Mouse (Mus musculus): Measurements from ENCODE around the gene Mdm4. TPM values are rescaled to one million over a fixed set of nuclear protein-coding genes. Genes with fewer than 3 reads are reported as not detected.

The Mdm4 gene
- polyA plus RNA-seq, 1 experiment from 2014 or later: 53.5 TPM

DNA sequence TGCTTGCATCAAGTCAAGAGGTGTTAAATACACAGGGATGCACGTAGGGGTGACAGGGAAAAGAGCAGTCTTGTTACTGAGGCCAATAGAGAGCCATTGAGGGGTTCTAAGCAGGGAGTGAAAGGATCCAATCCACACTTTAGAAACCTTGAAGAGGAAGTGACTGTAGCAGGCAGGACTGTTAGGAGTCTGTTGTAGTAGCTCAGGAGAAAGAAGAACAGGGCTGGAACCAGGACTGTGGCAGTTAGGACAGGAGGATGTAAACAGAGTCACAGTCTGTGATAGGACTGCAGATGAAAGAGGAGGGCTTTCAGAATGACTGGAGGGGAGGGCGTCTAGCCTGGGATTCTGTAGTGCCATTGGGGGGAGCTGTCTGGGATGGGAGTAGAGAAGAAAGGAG lies 29.2 kb upstream of the Mdm4 start:
- Histone ChIP-seq H3K27me3 (ENCODE audit: control insufficient read depth, insufficient read depth, low read length) (no peaks in the 10 kb centered on the region), H3K9ac (replicated peaks; ENCODE audit: low read length) (no peak overlapping the region), H3K4me2 (ENCODE audit: low read length) (no peak overlapping the region), H3K4me1 (ENCODE audit: control insufficient read depth, insufficient read depth, low read length) (no peaks in the 10 kb centered on the region; the same call in 1 of the 2 replicates), H3K27ac (replicated peaks; ENCODE audit: low read depth, low read length) (no peak overlapping the region), H3K36me3 (ENCODE audit: control insufficient read depth, insufficient read depth, low read length) (peaks cover 11% of the 10 kb centered on the region; the same call in 1 of the 2 replicates), H3K4me3 (replicated peaks; ENCODE audit: low read depth, low read length) (no peak overlapping the region), H3K9me3 (ENCODE audit: control insufficient read depth, low read length) (no peaks in the 10 kb centered on the region)
- ATAC-seq (ENCODE audit: low FRiP score, low TSS enrichment) (no peak), DNase-seq (no peak)
- 44% methylated on average over 2 of the region's 2 CpGs for WGBS

DNA sequence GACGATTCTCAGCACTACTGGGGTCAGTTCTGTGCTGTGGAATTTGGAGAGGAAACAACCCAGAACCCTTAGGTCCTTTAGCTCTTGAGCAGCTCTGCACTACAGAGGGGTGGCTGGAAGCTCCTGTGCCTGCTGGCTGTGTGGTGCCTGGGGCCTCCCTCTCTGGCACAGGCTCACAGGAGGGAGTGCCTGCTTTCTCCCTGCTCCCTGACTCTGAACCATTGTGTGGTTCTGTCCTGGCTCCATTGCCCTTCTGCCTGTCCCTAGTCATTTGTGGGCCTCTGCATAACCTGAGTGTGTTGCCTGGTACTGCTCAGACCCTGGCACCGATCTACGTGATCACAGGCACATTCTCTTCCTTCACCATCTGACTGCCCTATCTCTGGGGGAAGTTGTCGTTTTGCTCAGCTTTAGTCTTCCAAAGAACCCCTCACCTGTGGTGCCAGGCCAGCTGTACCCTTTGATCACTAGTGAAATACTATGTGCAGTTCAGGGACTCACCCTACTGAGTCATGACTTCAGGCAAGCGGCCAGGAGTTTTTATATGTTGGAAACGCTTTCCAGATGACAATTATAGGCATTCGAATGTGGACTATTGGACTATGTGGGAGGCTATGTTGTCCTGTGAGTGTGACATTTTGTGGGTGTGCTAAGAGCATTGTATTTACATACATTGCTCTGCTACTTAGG lies 27.1 kb upstream of the Mdm4 start:
- H3K27me3 ChIP-seq (ENCODE audit: control insufficient read depth, insufficient read depth, low read length): no peaks in the 10 kb centered on the region
- H3K4me1 ChIP-seq (ENCODE audit: control insufficient read depth, insufficient read depth, low read length): peaks cover 2% of the 10 kb centered on the region; the same call in 1 of the 2 replicates
- H3K27ac ChIP-seq (replicated peaks; ENCODE audit: low read depth, low read length): no peak overlapping the region
- H3K4me2 ChIP-seq (ENCODE audit: low read length): no peak overlapping the region
- 80% methylated on average over 7 of the region's 7 CpGs for WGBS
- H3K9ac ChIP-seq (replicated peaks; ENCODE audit: low read length): peak overlapping the region; percentile 34; the same call in 1 of the 2 replicates
- ATAC-seq (ENCODE audit: low FRiP score, low TSS enrichment): no peak
- H3K36me3 ChIP-seq (ENCODE audit: control insufficient read depth, insufficient read depth, low read length): 0 out of 2 replicates have a peak, but pooled peaks cover 4% of the 10 kb centered on the region
- H3K9me3 ChIP-seq (ENCODE audit: control insufficient read depth, low read length): no peaks in the 10 kb centered on the region
- no peak for DNase-seq
- H3K4me3 ChIP-seq (replicated peaks; ENCODE audit: low read depth, low read length): no peak overlapping the region

DNA sequence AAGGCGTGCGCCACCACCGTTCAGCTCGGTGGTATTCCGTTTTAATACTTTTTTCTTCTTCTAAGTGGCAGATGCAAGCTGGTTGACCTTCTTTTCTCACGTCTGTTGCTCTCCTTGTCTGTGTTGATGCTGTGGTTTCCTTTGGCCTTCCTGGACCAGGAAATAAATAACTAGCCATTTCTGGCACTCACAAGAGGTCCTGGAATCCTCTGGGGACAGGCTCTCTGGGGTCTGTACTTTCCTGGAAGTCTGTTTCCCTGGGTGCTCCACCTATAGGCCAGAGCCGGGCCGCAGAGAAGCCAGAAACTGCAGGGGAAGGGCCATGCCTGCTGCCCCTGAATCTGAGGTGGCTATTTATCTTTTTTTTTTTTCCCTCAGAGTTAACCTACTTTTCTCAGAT lies 24.0 kb upstream of the Mdm4 start:
- H3K27me3 ChIP-seq (ENCODE audit: control insufficient read depth, insufficient read depth, low read length): no peaks in the 10 kb centered on the region
- no peaks in the 10 kb centered on the region for H3K9me3 ChIP-seq (ENCODE audit: control insufficient read depth, low read length)
- ATAC-seq (ENCODE audit: low FRiP score, low TSS enrichment) (no peak), DNase-seq (no peak)
- H3K27ac ChIP-seq (replicated peaks; ENCODE audit: low read depth, low read length): no peak overlapping the region
- 78% methylated on average over 8 of the region's 8 CpGs for WGBS
- no peak overlapping the region for H3K4me3 ChIP-seq (replicated peaks; ENCODE audit: low read depth, low read length)
- H3K4me2 ChIP-seq (ENCODE audit: low read length): no peak overlapping the region
- peaks cover 14% of the 10 kb centered on the region for H3K4me1 ChIP-seq (ENCODE audit: control insufficient read depth, insufficient read depth, low read length)
- H3K36me3 ChIP-seq (ENCODE audit: control insufficient read depth, insufficient read depth, low read length): no peaks in the 10 kb centered on the region
- H3K9ac ChIP-seq (replicated peaks; ENCODE audit: low read length): no peak overlapping the region

DNA sequence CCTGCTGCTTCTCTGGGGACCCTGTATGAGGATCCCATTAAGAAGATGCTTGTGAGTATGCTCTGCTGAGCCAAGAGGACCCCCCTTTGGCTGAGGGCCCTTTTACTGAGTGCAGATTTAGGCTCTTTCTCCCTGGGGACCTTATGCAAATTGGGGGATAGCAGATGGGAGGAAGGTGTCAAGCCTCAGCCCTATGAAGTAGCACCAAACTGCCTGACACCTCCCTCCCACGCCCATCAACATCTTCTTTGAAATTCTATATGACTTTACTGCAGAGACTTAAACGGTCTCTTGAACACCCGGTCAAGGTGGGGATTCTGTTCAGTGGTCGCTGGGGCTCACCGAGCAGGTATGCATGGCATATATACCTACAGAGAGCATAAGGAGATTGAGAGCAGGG lies 22.7 kb upstream of the Mdm4 start:
- H3K9ac ChIP-seq (replicated peaks; ENCODE audit: low read length): no peak overlapping the region
- H3K9me3 ChIP-seq (ENCODE audit: control insufficient read depth, low read length): no peaks in the 10 kb centered on the region
- H3K27me3 ChIP-seq (ENCODE audit: control insufficient read depth, insufficient read depth, low read length): no peaks in the 10 kb centered on the region
- H3K36me3 ChIP-seq (ENCODE audit: control insufficient read depth, insufficient read depth, low read length): no peaks in the 10 kb centered on the region
- ATAC-seq (ENCODE audit: low FRiP score, low TSS enrichment) (no peak), DNase-seq (no peak)
- no peak overlapping the region for H3K4me3 ChIP-seq (replicated peaks; ENCODE audit: low read depth, low read length)
- no peak overlapping the region for H3K4me2 ChIP-seq (ENCODE audit: low read length)
- WGBS: 73% methylated on average over 5 of the region's 5 CpGs
- H3K27ac ChIP-seq (replicated peaks; ENCODE audit: low read depth, low read length): no peak overlapping the region
- H3K4me1 ChIP-seq (ENCODE audit: control insufficient read depth, insufficient read depth, low read length): peaks cover 27% of the 10 kb centered on the region

DNA sequence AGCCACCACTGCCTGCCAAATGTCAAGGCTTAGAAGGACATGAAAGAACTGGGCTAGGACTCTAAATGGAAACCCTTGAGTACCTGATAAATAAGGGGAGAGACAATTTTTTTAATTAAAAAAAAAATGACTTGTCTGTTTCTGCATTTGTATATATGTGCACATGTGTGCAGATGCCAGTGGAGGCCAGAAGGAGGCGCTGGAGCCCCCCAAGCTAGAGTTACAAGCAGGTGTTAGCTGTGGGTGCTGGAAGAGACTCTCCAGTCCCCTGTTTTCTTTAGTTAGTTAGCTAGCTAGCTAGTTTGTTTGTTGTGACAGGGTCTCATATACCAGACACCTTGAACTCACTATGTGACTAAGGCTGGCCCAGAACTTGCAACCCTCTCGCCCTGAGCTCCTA lies 21.5 kb upstream of the Mdm4 start:
- no peaks in the 10 kb centered on the region for H3K9me3 ChIP-seq (ENCODE audit: control insufficient read depth, low read length)
- H3K36me3 ChIP-seq (ENCODE audit: control insufficient read depth, insufficient read depth, low read length): no peaks in the 10 kb centered on the region
- 92% methylated on average over 2 of the region's 2 CpGs for WGBS
- H3K27me3 ChIP-seq (ENCODE audit: control insufficient read depth, insufficient read depth, low read length): no peaks in the 10 kb centered on the region
- H3K4me1 ChIP-seq (ENCODE audit: control insufficient read depth, insufficient read depth, low read length): peaks cover 39% of the 10 kb centered on the region
- H3K9ac ChIP-seq (replicated peaks; ENCODE audit: low read length): no peak overlapping the region
- ATAC-seq (ENCODE audit: low FRiP score, low TSS enrichment) (no peak), DNase-seq (no peak)
- H3K4me3 ChIP-seq (replicated peaks; ENCODE audit: low read depth, low read length): no peak overlapping the region
- no peak overlapping the region for H3K4me2 ChIP-seq (ENCODE audit: low read length)
- no peak overlapping the region for H3K27ac ChIP-seq (replicated peaks; ENCODE audit: low read depth, low read length)

DNA sequence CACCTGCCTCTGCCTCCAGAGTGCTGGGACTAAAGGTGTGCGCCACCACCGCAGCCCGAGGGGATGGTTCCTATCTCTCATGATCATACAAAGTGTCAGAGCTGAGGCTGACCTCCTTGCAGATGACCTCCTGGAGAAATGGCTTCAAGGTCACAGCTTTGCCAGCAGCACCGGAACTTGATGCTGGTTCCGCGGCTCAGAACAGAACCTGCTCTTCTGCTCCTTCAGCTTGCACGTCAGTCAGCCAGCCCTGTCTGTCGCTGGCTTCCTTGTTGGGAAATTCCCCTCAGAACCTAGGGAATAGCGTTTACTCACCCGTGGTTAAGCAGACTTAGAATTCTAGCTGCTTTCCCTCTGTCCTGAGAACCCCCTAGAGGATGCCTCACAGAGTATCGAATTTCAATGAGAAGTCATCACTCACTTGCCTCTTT lies 19.7 kb upstream of the Mdm4 start:
- H3K9ac ChIP-seq (replicated peaks; ENCODE audit: low read length): no peak overlapping the region
- 0 out of 2 replicates have a peak overlapping the region, but pooled peaks have one; percentile 17 for H3K4me2 ChIP-seq (ENCODE audit: low read length)
- 27% methylated on average over 11 of the region's 11 CpGs for WGBS
- H3K9me3 ChIP-seq (ENCODE audit: control insufficient read depth, low read length): no peaks in the 10 kb centered on the region
- peaks cover 43% of the 10 kb centered on the region for H3K4me1 ChIP-seq (ENCODE audit: control insufficient read depth, insufficient read depth, low read length)
- H3K27me3 ChIP-seq (ENCODE audit: control insufficient read depth, insufficient read depth, low read length): no peaks in the 10 kb centered on the region
- ATAC-seq (ENCODE audit: low FRiP score, low TSS enrichment) (no peak), DNase-seq (no peak)
- no peaks in the 10 kb centered on the region for H3K36me3 ChIP-seq (ENCODE audit: control insufficient read depth, insufficient read depth, low read length)
- no peak overlapping the region for H3K4me3 ChIP-seq (replicated peaks; ENCODE audit: low read depth, low read length)
- no peak overlapping the region for H3K27ac ChIP-seq (replicated peaks; ENCODE audit: low read depth, low read length)

DNA sequence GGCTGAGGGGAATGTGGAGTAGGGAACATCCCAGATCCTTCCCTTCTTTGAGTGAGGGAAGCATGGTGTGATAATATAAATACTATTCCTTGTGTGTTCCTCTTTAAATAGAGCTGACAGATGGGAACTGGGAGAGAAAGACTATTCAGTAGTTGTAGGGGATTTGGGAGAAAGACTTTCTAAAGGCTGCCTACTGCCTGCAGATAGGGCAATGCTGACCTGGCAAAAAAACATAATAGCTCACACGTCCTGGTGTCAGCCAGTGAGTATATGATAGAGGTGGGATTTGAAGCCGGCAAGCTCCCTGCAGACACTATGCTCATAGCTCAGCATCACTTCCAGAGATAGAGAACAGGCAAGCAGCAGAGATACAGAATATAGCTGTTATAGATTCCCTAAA lies 18.3 kb upstream of the Mdm4 start:
- peaks cover 46% of the 10 kb centered on the region for H3K4me1 ChIP-seq (ENCODE audit: control insufficient read depth, insufficient read depth, low read length)
- H3K4me3 ChIP-seq (replicated peaks; ENCODE audit: low read depth, low read length): 0 out of 2 replicates have a peak overlapping the region, but pooled peaks have one; percentile 5
- no peaks in the 10 kb centered on the region for H3K9me3 ChIP-seq (ENCODE audit: control insufficient read depth, low read length)
- ATAC-seq (ENCODE audit: low FRiP score, low TSS enrichment): no peak
- no peaks in the 10 kb centered on the region for H3K36me3 ChIP-seq (ENCODE audit: control insufficient read depth, insufficient read depth, low read length)
- no peaks in the 10 kb centered on the region for H3K27me3 ChIP-seq (ENCODE audit: control insufficient read depth, insufficient read depth, low read length)
- H3K27ac ChIP-seq (replicated peaks; ENCODE audit: low read depth, low read length): no peak overlapping the region
- DNase-seq: no peak
- peak overlapping the region; percentile 88 for H3K4me2 ChIP-seq (ENCODE audit: low read length)
- WGBS: 17% methylated on average over 2 of the region's 2 CpGs
- H3K9ac ChIP-seq (replicated peaks; ENCODE audit: low read length): peak overlapping the region; percentile 23; the same call in 1 of the 2 replicates

DNA sequence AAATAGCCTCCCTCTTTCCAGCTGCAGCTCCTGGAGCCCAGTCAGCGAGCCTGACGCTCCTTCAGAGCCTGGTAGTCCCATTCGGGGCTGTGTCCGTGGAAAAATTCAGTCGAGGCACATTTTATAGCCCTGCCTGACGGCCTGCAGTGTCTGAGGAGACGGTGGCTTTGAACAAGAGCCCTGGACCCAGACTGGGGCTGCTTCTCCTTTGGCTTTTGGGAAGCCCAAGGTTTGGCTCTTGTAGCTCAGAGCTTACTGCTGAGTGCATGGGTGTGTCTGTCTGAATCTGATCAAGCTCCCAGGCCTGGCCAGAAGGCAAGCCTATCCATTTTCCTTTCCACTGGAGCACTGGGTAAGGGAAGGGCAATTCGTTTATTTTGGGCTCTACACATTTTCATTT lies 17.2 kb upstream of the Mdm4 start:
- Histone ChIP-seq H3K9me3 (ENCODE audit: control insufficient read depth, low read length) (no peaks in the 10 kb centered on the region), H3K9ac (replicated peaks; ENCODE audit: low read length) (peak overlapping the region; percentile 100), H3K4me1 (ENCODE audit: control insufficient read depth, insufficient read depth, low read length) (peaks cover 44% of the 10 kb centered on the region), H3K4me2 (ENCODE audit: low read length) (peak overlapping the region; percentile 88), H3K36me3 (ENCODE audit: control insufficient read depth, insufficient read depth, low read length) (no peaks in the 10 kb centered on the region), H3K27me3 (ENCODE audit: control insufficient read depth, insufficient read depth, low read length) (no peaks in the 10 kb centered on the region), H3K27ac (replicated peaks; ENCODE audit: low read depth, low read length) (peak overlapping the region; percentile 98), H3K4me3 (replicated peaks; ENCODE audit: low read depth, low read length) (peak overlapping the region; percentile 94)
- no peak for ATAC-seq (ENCODE audit: low FRiP score, low TSS enrichment)
- 25% methylated on average over 8 of the region's 8 CpGs for WGBS
- DNase-seq: no peak

DNA sequence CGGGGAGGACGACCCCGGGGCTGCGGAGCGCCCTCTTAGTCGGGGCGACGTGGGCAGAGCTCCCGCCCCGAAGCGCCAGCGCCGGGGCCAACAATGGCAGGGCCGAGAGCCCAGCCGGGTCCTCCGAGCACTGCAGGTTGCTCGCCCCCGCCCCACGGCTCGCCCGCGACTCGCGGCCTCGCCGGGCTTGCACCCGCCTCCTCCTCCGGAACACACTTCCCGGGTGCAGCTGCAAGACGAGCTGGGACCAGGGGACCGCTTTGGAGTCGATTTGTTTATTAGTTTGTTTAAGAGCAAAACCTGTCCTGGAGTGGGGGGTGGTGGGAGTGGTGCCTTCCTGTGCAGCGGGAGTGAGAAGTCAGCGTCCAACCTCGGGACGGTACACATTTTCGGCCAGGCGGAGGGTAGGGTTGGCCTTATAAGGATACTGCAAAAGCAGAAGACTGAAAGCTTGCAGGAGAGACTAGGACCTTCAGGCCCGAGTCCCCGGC lies 16.1 kb upstream of the Mdm4 start:
- Histone ChIP-seq H3K36me3 (ENCODE audit: control insufficient read depth, insufficient read depth, low read length) (no peaks in the 10 kb centered on the region), H3K4me3 (replicated peaks; ENCODE audit: low read depth, low read length) (peak overlapping the region; percentile 94), H3K4me1 (ENCODE audit: control insufficient read depth, insufficient read depth, low read length) (peaks cover 40% of the 10 kb centered on the region), H3K27me3 (ENCODE audit: control insufficient read depth, insufficient read depth, low read length) (no peaks in the 10 kb centered on the region), H3K9me3 (ENCODE audit: control insufficient read depth, low read length) (no peaks in the 10 kb centered on the region), H3K4me2 (ENCODE audit: low read length) (peak overlapping the region; percentile 88), H3K27ac (replicated peaks; ENCODE audit: low read depth, low read length) (peak overlapping the region; percentile 98), H3K9ac (replicated peaks; ENCODE audit: low read length) (peak overlapping the region; percentile 100)
- under 1% methylated on average over 40 of the region's 40 CpGs for WGBS
- ATAC-seq (ENCODE audit: low FRiP score, low TSS enrichment) (peak; percentile 64), DNase-seq (peak; percentile 79)
